Mouse (Mus musculus) heart, embryonic 12.5 days (tissue): Measurements from ENCODE around the gene Rab5if. TPM values are rescaled to one million over a fixed set of nuclear protein-coding genes. Genes with fewer than 3 reads are reported as not detected.
"Not testable (repeated sequence)": the region's sequence is repeated elsewhere in the genome, so short reads cannot be mapped to it uniquely, and the experiment has no call there.

Experiments
- ATAC-seq: fragments of 200-750 bp; cut with Nextera tagmentation; 2 replicates; pipeline ENCODE4 v1.8.0; 2017; ENCODE audit warnings: moderate TSS enrichment, moderate library complexity; ENCODE audit not compliant: insufficient number of reproducible peaks, low FRiP score
- H3K27ac ChIP-seq: fragments of 300-500 bp; sonication (generic); 2 replicates; pipeline ENCODE4 v1.5.1; 2016; ENCODE audit warnings: mild to moderate bottlenecking, moderate library complexity; ENCODE audit not compliant: poor library complexity, severe bottlenecking
- H3K27me3 ChIP-seq: fragments of 300-500 bp; sonication (generic); replicated peaks from 2 replicates; pipeline ENCODE4 v1.6.1; 2016; ENCODE audit warnings: mild to moderate bottlenecking, moderate library complexity
- H3K36me3 ChIP-seq: fragments of 300-500 bp; sonication (generic); 2 replicates; pipeline ENCODE4 v1.6.1; 2016; ENCODE audit warnings: mild to moderate bottlenecking, moderate library complexity
- H3K4me1 ChIP-seq: fragments of 300-500 bp; sonication (generic); replicated peaks from 2 replicates; pipeline ENCODE4 v1.6.1; 2016; ENCODE audit warnings: mild to moderate bottlenecking
- H3K4me2 ChIP-seq: fragments of 300-500 bp; sonication (generic); 2 replicates; pipeline ENCODE4 v1.6.1; 2016; ENCODE audit warnings: mild to moderate bottlenecking, moderate library complexity
- H3K4me3 ChIP-seq: fragments of 300-500 bp; sonication (generic); 2 replicates; pipeline ENCODE4 v1.5.1; 2016; ENCODE audit warnings: mild to moderate bottlenecking
- H3K9ac ChIP-seq: fragments of 300-500 bp; sonication (generic); 2 replicates; pipeline ENCODE4 v1.6.1; 2016; ENCODE audit warnings: mild to moderate bottlenecking, moderate library complexity
- H3K9me3 ChIP-seq: fragments of 300-500 bp; sonication (generic); replicated peaks from 2 replicates; pipeline ENCODE4 v1.6.1; 2016; ENCODE audit warnings: mild to moderate bottlenecking, moderate library complexity
- WGBS: fragments of 180-500 bp; shearing (Covaris S2); methylation state at CpG from one replicate; pipeline ENCODE4 v1.1.7; 2016; 5-methylcytosine and 5-hydroxymethylcytosine counted together
- polyA plus RNA-seq: library from polyadenylated mRNA; unstranded; fragments of >200 nt; fragmentation: Nextera tagmentation; extraction: Ambion mirVana; gene quantifications from 2 replicates; pipeline ENCODE4 v1.2.1, GENCODE M21; 2016

The Rab5if gene
- polyA plus RNA-seq, 1 experiment from 2014 or later, result 203 TPM

GRCm38 (mm10) chr2:156874047-156874759, 11.3 kb downstream of the Rab5if start:
- no peak overlapping the region for H3K4me2 ChIP-seq
- H3K9me3 ChIP-seq, result no peaks in the 10 kb centered on the region
- peaks cover 56% of the 10 kb centered on the region for H3K36me3 ChIP-seq
- no peak overlapping the region for H3K4me3 ChIP-seq
- no peak overlapping the region for H3K9ac ChIP-seq
- ATAC-seq, result no peak
- peaks cover 11% of the 10 kb centered on the region for H3K4me1 ChIP-seq
- no peaks in the 10 kb centered on the region for H3K27me3 ChIP-seq
- WGBS, result 84% methylated on average over 8 of the region's 8 CpGs
- no peak overlapping the region for H3K27ac ChIP-seq

- Histone ChIP-seq H3K27me3 (no peaks in the 10 kb centered on the region), H3K9me3 (no peaks in the 10 kb centered on the region), H3K9ac (no peak overlapping the region), H3K4me2 (no peak overlapping the region), H3K36me3 (peaks cover 50% of the 10 kb centered on the region), H3K4me3 (no peak overlapping the region), H3K27ac (no peak overlapping the region), H3K4me1 (peaks cover 6% of the 10 kb centered on the region)
- ATAC-seq, result no peak
- WGBS, result 94% methylated on average over 4 of the region's 4 CpGs
Observed at GRCm38 (mm10) chr2:156874760-156875510, 12.0 kb downstream of the Rab5if start.

GRCm38 (mm10) chr2:156877726-156878125, 14.8 kb downstream of the Rab5if start:
- H3K4me1 ChIP-seq, result no peaks in the 10 kb centered on the region
- no peak overlapping the region for H3K9ac ChIP-seq
- no peak overlapping the region for H3K4me3 ChIP-seq
- H3K27ac ChIP-seq, result no peak overlapping the region
- H3K4me2 ChIP-seq, result no peak overlapping the region
- H3K36me3 ChIP-seq, result peaks cover 26% of the 10 kb centered on the region
- no peak for ATAC-seq
- no peaks in the 10 kb centered on the region for H3K27me3 ChIP-seq
- H3K9me3 ChIP-seq, result no peaks in the 10 kb centered on the region
- WGBS, result 55% methylated on average over 9 of the region's 9 CpGs

- Histone ChIP-seq H3K27ac (no peak overlapping the region), H3K4me2 (no peak overlapping the region), H3K4me1 (no peaks in the 10 kb centered on the region), H3K9ac (no peak overlapping the region), H3K36me3 (peaks cover 9% of the 10 kb centered on the region), H3K9me3 (no peaks in the 10 kb centered on the region), H3K4me3 (no peak overlapping the region), H3K27me3 (no peaks in the 10 kb centered on the region)
- WGBS, result 81% methylated on average over 3 of the region's 3 CpGs
- ATAC-seq, result no peak
Observed at GRCm38 (mm10) chr2:156879541-156879940, 16.6 kb downstream of the Rab5if start.

- no peaks in the 10 kb centered on the region for H3K4me1 ChIP-seq
- no peaks in the 10 kb centered on the region for H3K36me3 ChIP-seq
- H3K4me2 ChIP-seq, result no peak overlapping the region
- no peak overlapping the region for H3K27ac ChIP-seq
- no peaks in the 10 kb centered on the region for H3K9me3 ChIP-seq
- 23% methylated on average over 10 of the region's 10 CpGs for WGBS
- no peaks in the 10 kb centered on the region for H3K27me3 ChIP-seq
- H3K4me3 ChIP-seq, result no peak overlapping the region
- no peak overlapping the region for H3K9ac ChIP-seq
- peak; percentile 41 for ATAC-seq
Observed at GRCm38 (mm10) chr2:156882431-156883001, 19.6 kb downstream of the Rab5if start.

- 76% methylated on average over 10 of the region's 10 CpGs for WGBS
Observed at GRCm38 (mm10) chr2:156884396-156885211, 21.7 kb downstream of the Rab5if start.

GRCm38 (mm10) chr2:156885666-156886065, 22.7 kb downstream of the Rab5if start:
- H3K9ac ChIP-seq, H3K9me3 ChIP-seq, H3K36me3 ChIP-seq, ATAC-seq, H3K27me3 ChIP-seq, H3K4me3 ChIP-seq, H3K27ac ChIP-seq, H3K4me2 ChIP-seq, H3K4me1 ChIP-seq: not testable (repeated sequence)
- 72% methylated on average over 2 of the region's 2 CpGs for WGBS

More at GRCm38 (mm10) chr2:156884396-156885211, 21.7 kb downstream of the Rab5if start:
- Histone ChIP-seq H3K27ac (no peak overlapping the region), H3K9ac (no peak overlapping the region), H3K4me1 (no peaks in the 10 kb centered on the region), H3K9me3 (no peaks in the 10 kb centered on the region), H3K4me3 (no peak overlapping the region), H3K36me3 (no peaks in the 10 kb centered on the region), H3K27me3 (no peaks in the 10 kb centered on the region), H3K4me2 (no peak overlapping the region)
- no peak for ATAC-seq

GRCm38 (mm10) chr2:156886084-156886631, 23.2 kb downstream of the Rab5if start:
- Histone ChIP-seq H3K9ac (no peak overlapping the region), H3K4me2 (no peak overlapping the region), H3K36me3 (no peaks in the 10 kb centered on the region), H3K27me3 (no peaks in the 10 kb centered on the region), H3K4me1 (no peaks in the 10 kb centered on the region), H3K27ac (no peak overlapping the region), H3K4me3 (no peak overlapping the region), H3K9me3 (no peaks in the 10 kb centered on the region)
- no peak for ATAC-seq
- WGBS, result 68% methylated on average over 10 of the region's 10 CpGs

GRCm38 (mm10) chr2:156887017-156887416, 24.1 kb downstream of the Rab5if start, which contains the start of gene Sla2:
TSS of gene Sla2 (minus strand) at chr2:156887192.
- Histone ChIP-seq H3K4me1 (no peaks in the 10 kb centered on the region), H3K9ac (no peak within 1 kb of the TSS), H3K9me3 (no peaks in the 10 kb centered on the region), H3K4me3 (no peak within 1 kb of the TSS), H3K27me3 (no peaks in the 10 kb centered on the region), H3K36me3 (no peaks in the 10 kb centered on the region), H3K27ac (no peak within 1 kb of the TSS), H3K4me2 (no peak within 1 kb of the TSS)
- ATAC-seq, result no peak
- WGBS, result 48% methylated on average over 6 of the region's 6 CpGs

GRCm38 (mm10) chr2:156888490-156888889, 25.6 kb downstream of the Rab5if start:
- WGBS, result 68% methylated on average over 3 of the region's 3 CpGs

More at GRCm38 (mm10) chr2:156888490-156888889, 25.6 kb downstream of the Rab5if start:
- Histone ChIP-seq H3K9me3 (no peaks in the 10 kb centered on the region), H3K36me3 (no peaks in the 10 kb centered on the region), H3K4me2 (no peak overlapping the region), H3K9ac (no peak overlapping the region), H3K27ac (no peak overlapping the region), H3K27me3 (no peaks in the 10 kb centered on the region), H3K4me1 (no peaks in the 10 kb centered on the region), H3K4me3 (no peak overlapping the region)
- no peak for ATAC-seq
